Mouse (Mus musculus): Measurements from ENCODE around the gene Mat2a.

DNA sequence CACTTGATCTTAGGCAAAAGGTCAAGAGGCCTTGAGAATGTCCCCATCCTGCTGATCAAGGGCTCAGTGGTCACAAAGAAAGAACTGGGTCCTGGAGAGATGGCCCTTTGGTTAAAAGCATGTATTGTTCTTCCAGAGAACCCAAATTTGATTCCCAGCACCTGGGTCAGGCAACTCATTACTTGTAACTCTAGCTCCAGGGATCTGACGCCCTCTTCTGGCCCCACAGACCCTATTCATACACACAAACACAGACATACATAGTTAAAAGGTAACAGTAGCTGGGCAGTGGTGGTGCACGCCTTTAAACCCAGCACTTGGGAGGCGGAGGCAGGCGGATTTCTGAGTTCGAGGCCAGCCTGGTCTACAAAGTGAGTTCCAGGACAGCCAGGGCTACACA, 47.0 kb downstream of the Mat2a start:
- TF ChIP-seq CTCF (conservative IDR thresholded peaks at IDR 0.05 in 1 of 2, IDR thresholded peaks at IDR 0.05 in 1 of 2; ENCODE audit: low read depth in 2 of 2, low read length in 2 of 2) (no peak), POLR2A (IDR thresholded peaks at IDR 0.05; ENCODE audit: low read depth, low read length) (no peak), RCOR1 (conservative IDR thresholded peaks at IDR 0.05; ENCODE audit: low read depth, low read length) (no peak), EP300 (IDR thresholded peaks at IDR 0.05; ENCODE audit: low read length) (no peak), HCFC1 (IDR thresholded peaks at IDR 0.05; ENCODE audit: low read depth, low read length) (no peak), ZKSCAN1 (IDR thresholded peaks at IDR 0.05; ENCODE audit: borderline replicate concordance, low read depth, low read length) (no peak), USF2 (conservative IDR thresholded peaks at IDR 0.05; ENCODE audit: low read depth, low read length) (no peak), USF1 (IDR thresholded peaks at IDR 0.05; ENCODE audit: low read depth, low read length) (no peak), JUND (conservative IDR thresholded peaks at IDR 0.05; ENCODE audit: low read depth, low read length) (no peak), POLR2AphosphoS2 (IDR thresholded peaks at IDR 0.05; ENCODE audit: low read depth, low read length) (no peak), NELFE (IDR thresholded peaks at IDR 0.05; ENCODE audit: low read depth, low read length) (no peak), ZNF384 (IDR thresholded peaks at IDR 0.05; ENCODE audit: low read depth, low read length) (no peak), MAZ (IDR thresholded peaks at IDR 0.05; ENCODE audit: low read depth, low read length) (no peak)

Data from CH12.LX (cell line).